Mouse (Mus musculus): Measurements from ENCODE around the gene Zfp831.

DNA sequence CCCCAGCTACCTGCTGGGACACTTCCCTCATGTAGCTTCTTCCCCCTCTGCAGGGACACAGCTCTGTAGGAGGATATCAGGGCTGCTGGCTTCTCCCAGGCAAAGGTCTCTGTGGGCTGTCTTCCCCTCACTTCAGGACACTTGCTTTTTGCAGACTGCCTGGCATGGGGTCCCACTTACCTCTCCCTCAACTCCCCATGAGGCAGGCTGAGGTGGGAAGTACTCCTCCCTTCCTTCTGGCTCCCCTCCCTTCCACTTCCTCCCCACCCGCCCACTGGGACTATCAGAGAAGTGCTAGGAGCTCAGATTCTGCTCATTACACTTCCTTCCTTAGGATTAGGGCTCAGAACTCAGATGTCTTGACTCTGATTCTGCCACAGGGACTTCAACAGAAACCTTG lies 6.6 kb upstream of the Zfp831 start:
- no peak for TF ChIP-seq POLR2A (IDR thresholded peaks at IDR 0.05; ENCODE audit: low read depth, low read length)
- no peak for TF ChIP-seq CTCF (conservative IDR thresholded peaks at IDR 0.05; ENCODE audit: insufficient read depth, insufficient read length, low read depth, low read length)

All from kidney, adult 2 months (tissue).